Mouse (Mus musculus) midbrain, embryonic 13.5 days (tissue): ENCODE measurements around the gene Zfp446. TPM values are rescaled to one million over a fixed set of nuclear protein-coding genes. Genes with fewer than 3 reads are reported as not detected.
"Not testable (repeated sequence)": the region's sequence is repeated elsewhere in the genome, so short reads cannot be mapped to it uniquely, and the experiment has no call there.

Experiments used
- ATAC-seq: fragments of 200-750 bp; cut with Nextera tagmentation; 2 replicates; pipeline ENCODE4 v1.8.0; 2017; ENCODE audit warnings: mild to moderate bottlenecking, moderate TSS enrichment, moderate library complexity
- H3K27ac ChIP-seq: fragments of 300-500 bp; sonication (generic); 2 replicates; pipeline ENCODE4 v1.5.1; 2015; ENCODE audit warnings: inconsistent platforms, mild to moderate bottlenecking, moderate library complexity
- H3K27me3 ChIP-seq: fragments of 300-500 bp; sonication (generic); 2 replicates; pipeline ENCODE4 v1.6.1; 2015; ENCODE audit warnings: mild to moderate bottlenecking, inconsistent platforms
- H3K36me3 ChIP-seq: fragments of 300-500 bp; sonication (generic); 2 replicates; pipeline ENCODE4 v1.6.1; 2015; ENCODE audit warnings: mild to moderate bottlenecking, inconsistent platforms
- H3K4me1 ChIP-seq: fragments of 300-500 bp; sonication (generic); replicated peaks from 2 replicates; pipeline ENCODE4 v1.6.1; 2015; ENCODE audit warnings: inconsistent platforms
- H3K4me2 ChIP-seq: fragments of 300-500 bp; sonication (generic); replicated peaks from 2 replicates; pipeline ENCODE4 v1.6.1; 2015; ENCODE audit warnings: moderate library complexity, mild to moderate bottlenecking, inconsistent platforms
- H3K4me3 ChIP-seq: fragments of 300-500 bp; sonication (generic); replicated peaks from 2 replicates; pipeline ENCODE4 v1.5.1; 2015; ENCODE audit warnings: mild to moderate bottlenecking, inconsistent platforms
- H3K9ac ChIP-seq: fragments of 300-500 bp; sonication (generic); replicated peaks from 2 replicates; pipeline ENCODE4 v1.6.1; 2015; ENCODE audit warnings: mild to moderate bottlenecking, inconsistent platforms
- H3K9me3 ChIP-seq: fragments of 300-500 bp; sonication (generic); 2 replicates; pipeline ENCODE4 v1.6.1; 2016; ENCODE audit warnings: mild to moderate bottlenecking, inconsistent platforms
- WGBS: fragments of 180-500 bp; shearing (Covaris S2); methylation state at CpG from one replicate; pipeline ENCODE4 v1.1.7; 2015; 5-methylcytosine and 5-hydroxymethylcytosine counted together
- polyA plus RNA-seq: library from polyadenylated mRNA; unstranded; fragments of >200 nt; fragmentation: Nextera tagmentation; extraction: Ambion mirVana; gene quantifications from 2 replicates; pipeline ENCODE4 v1.2.1, GENCODE M21; 2015

Gene Zfp446
- 14.3 and 16.2 TPM in 2 replicates for polyA plus RNA-seq

DNA sequence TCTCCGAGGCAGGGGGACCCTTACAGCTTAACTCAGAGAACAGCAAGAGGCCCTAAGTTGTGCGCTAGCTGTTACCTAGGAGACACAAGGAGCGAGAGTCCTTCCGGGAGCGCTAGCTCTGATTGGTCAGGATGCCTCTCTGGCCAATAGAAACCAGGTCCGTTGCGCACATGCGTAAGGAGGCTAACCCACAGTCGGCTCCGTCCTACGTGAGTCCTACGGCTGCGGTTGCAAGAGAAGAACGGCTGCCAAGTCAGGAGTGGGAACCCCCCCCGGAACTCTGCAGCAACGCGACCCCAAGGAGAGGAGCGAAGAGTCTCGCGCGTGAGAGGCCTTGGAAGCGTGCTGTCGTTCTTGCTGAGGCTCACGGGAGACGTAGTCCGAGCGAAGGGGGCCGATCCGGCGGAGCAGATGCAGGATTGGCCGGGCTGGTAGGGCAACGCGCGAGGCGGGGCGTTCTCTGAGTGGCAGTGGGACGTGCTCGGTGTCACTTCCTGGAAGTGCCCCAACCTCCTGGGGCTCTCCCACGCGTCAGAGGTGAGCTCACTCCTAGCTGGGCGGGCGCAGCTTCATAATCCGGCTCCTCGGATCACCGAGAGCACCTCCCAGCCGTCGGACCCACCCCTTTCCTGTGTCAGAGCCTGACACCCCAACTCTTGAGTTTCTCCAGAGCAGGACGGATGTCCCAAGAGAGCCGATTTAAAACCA, at the start of gene Zfp446:
TSS of gene Zfp446 (plus strand) at position 167 of the 708 bp plus-strand sequence.
- H3K36me3 ChIP-seq, result peaks cover 25% of the 10 kb centered on the region
- peaks cover 17% of the 10 kb centered on the region for H3K4me1 ChIP-seq
- WGBS, result under 1% methylated on average over 49 of the region's 49 CpGs
- ATAC-seq, result peak; percentile 99
- no peaks in the 10 kb centered on the region for H3K9me3 ChIP-seq
- H3K4me3 ChIP-seq, result peak within 1 kb of the TSS; percentile 58
- H3K9ac ChIP-seq, result peak within 1 kb of the TSS; percentile 75
- peak within 1 kb of the TSS; percentile 93 for H3K27ac ChIP-seq
- H3K27me3 ChIP-seq, result no peaks in the 10 kb centered on the region
- H3K4me2 ChIP-seq, result peak within 1 kb of the TSS; percentile 72

DNA sequence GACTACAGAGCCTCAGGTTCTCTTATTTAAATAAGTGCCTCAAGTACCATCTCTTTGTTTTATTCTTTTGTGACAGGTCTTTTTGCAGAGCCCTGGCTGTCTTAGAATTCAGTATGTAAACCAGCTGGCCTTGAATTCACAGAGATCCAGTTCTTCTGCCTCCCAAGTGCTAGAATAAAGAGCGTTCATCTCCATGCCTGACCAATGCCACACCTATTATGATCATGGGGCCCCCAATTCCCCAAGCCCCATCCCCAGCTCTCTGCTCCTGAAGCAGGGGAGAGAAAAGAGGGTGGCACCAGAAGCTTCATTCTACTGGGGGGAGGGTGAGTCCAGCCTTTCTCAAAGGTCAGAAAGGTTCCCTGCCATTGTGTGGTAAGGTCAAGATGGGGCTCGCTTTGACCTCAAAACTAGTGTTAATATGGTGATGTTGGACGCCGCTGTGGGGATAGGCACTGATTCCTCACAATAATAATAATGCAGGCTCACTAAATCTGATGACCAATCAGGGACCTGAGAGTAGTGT, 44.0 kb upstream of the Zfp446 start:
- Histone ChIP-seq H3K9me3 (no peaks in the 10 kb centered on the region), H3K4me3 (no peak overlapping the region), H3K36me3 (peaks cover 4% of the 10 kb centered on the region), H3K9ac (0 out of 2 replicates have a peak overlapping the region, but pooled peaks have one; percentile 32), H3K27me3 (peaks cover under 1% of the 10 kb centered on the region; the same call in 1 of the 2 replicates), H3K4me2 (no peak overlapping the region), H3K4me1 (no peaks in the 10 kb centered on the region), H3K27ac (no peak overlapping the region)
- WGBS, result 52% methylated on average over 4 of the region's 4 CpGs
- ATAC-seq, result no peak

GRCm38 (mm10) chr7:12934808-12935207, 42.8 kb upstream of the Zfp446 start:
- Histone ChIP-seq H3K4me2 (no peak overlapping the region), H3K9me3 (no peaks in the 10 kb centered on the region), H3K27ac (no peak overlapping the region), H3K4me3 (no peak overlapping the region), H3K9ac (no peak overlapping the region), H3K36me3 (peaks cover 4% of the 10 kb centered on the region), H3K27me3 (no peaks in the 10 kb centered on the region), H3K4me1 (no peaks in the 10 kb centered on the region)
- WGBS, result 82% methylated on average over 3 of the region's 3 CpGs
- no peak for ATAC-seq

DNA sequence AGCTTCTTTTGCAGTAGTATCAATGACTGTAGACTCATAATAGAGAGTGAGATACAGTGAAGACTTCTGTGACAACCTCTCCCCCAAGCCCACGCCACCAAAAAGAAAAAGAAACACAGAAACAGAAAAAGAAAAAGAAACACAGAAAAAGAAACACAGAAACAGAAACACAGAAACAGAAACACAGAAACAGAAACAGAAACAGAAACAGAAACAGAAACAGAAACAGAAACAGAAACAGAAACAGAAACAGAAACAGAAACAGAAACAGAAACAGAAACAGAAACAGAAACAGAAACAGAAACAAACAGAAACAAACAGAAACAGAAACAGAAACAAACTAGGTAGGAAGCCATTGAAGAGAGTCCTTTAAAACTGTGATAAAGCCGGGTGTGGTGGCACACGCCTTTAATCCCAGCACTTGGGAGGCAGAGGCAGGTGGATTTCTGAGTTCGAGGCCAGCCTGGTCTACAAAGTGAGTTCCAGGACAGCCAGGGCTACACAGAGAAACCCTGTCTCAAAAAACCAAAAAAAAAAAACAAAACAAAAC, 40.3 kb upstream of the Zfp446 start:
- ATAC-seq, H3K4me2 ChIP-seq, H3K9me3 ChIP-seq, H3K4me3 ChIP-seq, H3K9ac ChIP-seq, H3K27ac ChIP-seq, H3K27me3 ChIP-seq, H3K36me3 ChIP-seq, H3K4me1 ChIP-seq: not testable (repeated sequence)
- 93% methylated on average over 4 of the region's 4 CpGs for WGBS

GRCm38 (mm10) chr7:12940599-12940998, 37.0 kb upstream of the Zfp446 start:
- Histone ChIP-seq H3K4me1 (no peaks in the 10 kb centered on the region), H3K4me3 (no peak overlapping the region), H3K9ac (no peak overlapping the region), H3K36me3 (no peaks in the 10 kb centered on the region), H3K27me3 (no peaks in the 10 kb centered on the region), H3K9me3 (no peaks in the 10 kb centered on the region), H3K4me2 (no peak overlapping the region), H3K27ac (no peak overlapping the region)
- no peak for ATAC-seq
- WGBS, result 86% methylated on average over 4 of the region's 4 CpGs

DNA sequence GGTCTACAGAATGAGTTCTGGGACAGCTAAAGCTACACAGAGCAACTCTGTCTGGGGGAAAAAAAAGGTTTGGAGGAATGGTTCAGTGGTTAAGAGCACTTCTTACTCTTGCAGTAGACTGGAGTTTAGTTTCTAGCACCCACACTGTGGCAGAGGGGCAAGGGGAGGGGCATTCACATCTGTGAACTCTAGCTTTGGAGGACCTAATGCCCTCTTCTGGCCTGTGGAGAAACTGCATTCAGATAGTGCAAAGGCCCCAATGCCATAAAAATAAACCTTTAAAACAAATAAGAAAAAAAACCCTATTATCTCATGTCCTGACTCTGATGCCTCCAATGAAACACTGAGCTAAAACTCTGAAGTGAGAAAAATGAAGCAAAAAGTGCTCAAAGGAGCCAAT, 34.2 kb upstream of the Zfp446 start:
- no peaks in the 10 kb centered on the region for H3K36me3 ChIP-seq
- no peak overlapping the region for H3K27ac ChIP-seq
- H3K9ac ChIP-seq, result no peak overlapping the region
- H3K4me2 ChIP-seq, result no peak overlapping the region
- H3K4me3 ChIP-seq, result no peak overlapping the region
- no peaks in the 10 kb centered on the region for H3K27me3 ChIP-seq
- no peak for ATAC-seq
- H3K4me1 ChIP-seq, result no peaks in the 10 kb centered on the region
- H3K9me3 ChIP-seq, result no peaks in the 10 kb centered on the region

- WGBS, result 11% methylated on average over 35 of the region's 35 CpGs
Observed at GRCm38 (mm10) chr7:12949032-12949871, 28.4 kb upstream of the Zfp446 start.

GRCm38 (mm10) chr7:12949872-12950229, 27.8 kb upstream of the Zfp446 start:
- Histone ChIP-seq H3K4me2 (peak overlapping the region; percentile 81), H3K4me1 (peaks cover 12% of the 10 kb centered on the region), H3K27ac (peak overlapping the region; percentile 87), H3K27me3 (no peaks in the 10 kb centered on the region), H3K9ac (peak overlapping the region; percentile 71), H3K9me3 (no peaks in the 10 kb centered on the region), H3K36me3 (no peaks in the 10 kb centered on the region), H3K4me3 (peak overlapping the region; percentile 48)
- WGBS, result 12% methylated on average over 16 of the region's 16 CpGs
- peak; percentile 21; the same call in 1 of the 2 replicates for ATAC-seq

More at GRCm38 (mm10) chr7:12949032-12949871, 28.4 kb upstream of the Zfp446 start:
- H3K27ac ChIP-seq, result peak overlapping the region; percentile 91
- peak overlapping the region; percentile 71 for H3K9ac ChIP-seq
- peak overlapping the region; percentile 81 for H3K4me2 ChIP-seq
- peak overlapping the region; percentile 48 for H3K4me3 ChIP-seq
- no peaks in the 10 kb centered on the region for H3K36me3 ChIP-seq
- H3K9me3 ChIP-seq, result no peaks in the 10 kb centered on the region
- H3K4me1 ChIP-seq, result peaks cover 12% of the 10 kb centered on the region
- peak; percentile 99 for ATAC-seq
- H3K27me3 ChIP-seq, result no peaks in the 10 kb centered on the region

DNA sequence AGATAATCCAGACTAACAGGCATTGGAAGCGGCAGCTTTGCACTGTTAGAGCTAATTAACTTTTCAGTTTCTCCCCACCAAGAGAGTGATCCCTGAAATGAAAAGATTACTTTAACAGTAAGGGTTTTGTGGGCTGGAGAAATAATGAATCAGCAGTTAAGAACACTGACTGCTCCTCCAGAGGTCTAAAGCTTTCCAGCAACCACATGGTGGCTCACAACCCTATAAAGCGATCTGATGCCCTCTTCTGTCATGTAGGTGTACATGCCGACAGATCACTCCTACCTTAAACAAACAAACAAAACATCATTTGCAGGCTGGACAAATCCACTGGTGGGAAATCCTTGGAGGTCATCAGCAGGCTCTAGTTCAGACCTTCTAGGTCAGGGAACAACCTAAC, 22.8 kb upstream of the Zfp446 start:
- no peak for ATAC-seq

DNA sequence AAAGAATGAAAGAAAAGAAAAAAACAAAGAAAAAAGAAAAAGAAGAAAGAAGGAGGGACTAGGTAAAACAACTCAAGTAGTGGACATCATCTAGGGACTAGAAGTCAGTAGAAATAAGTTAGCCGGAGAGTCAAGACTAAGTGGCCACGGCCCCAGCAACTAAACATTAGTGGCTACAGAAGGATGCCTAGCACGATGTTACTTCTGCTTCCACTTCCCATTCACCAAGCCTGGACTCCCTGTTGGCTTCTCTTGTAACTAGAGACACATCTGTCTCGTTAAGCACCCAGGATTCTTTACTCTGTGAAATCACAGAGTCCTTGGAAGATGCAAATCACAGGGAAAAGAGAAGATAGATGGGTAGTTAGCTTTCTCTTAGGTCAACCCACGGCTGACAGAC, 20.1 kb upstream of the Zfp446 start:
- Histone ChIP-seq H3K27ac (no peak overlapping the region), H3K27me3 (no peaks in the 10 kb centered on the region), H3K9ac (no peak overlapping the region), H3K9me3 (no peaks in the 10 kb centered on the region), H3K36me3 (no peaks in the 10 kb centered on the region), H3K4me3 (no peak overlapping the region), H3K4me1 (peaks cover 3% of the 10 kb centered on the region; the same call in 1 of the 2 replicates), H3K4me2 (no peak overlapping the region)
- ATAC-seq, result no peak
- 78% methylated on average over 5 of the region's 5 CpGs for WGBS

More for the DNA sequence above, 22.8 kb upstream of the Zfp446 start:
- H3K4me1 ChIP-seq, result peaks cover 5% of the 10 kb centered on the region
- H3K36me3 ChIP-seq, result no peaks in the 10 kb centered on the region
- H3K4me3 ChIP-seq, result no peak overlapping the region
- no peaks in the 10 kb centered on the region for H3K9me3 ChIP-seq
- H3K4me2 ChIP-seq, result no peak overlapping the region
- H3K27me3 ChIP-seq, result no peaks in the 10 kb centered on the region
- H3K27ac ChIP-seq, result no peak overlapping the region
- no peak overlapping the region for H3K9ac ChIP-seq
- 74% methylated on average over 3 of the region's 3 CpGs for WGBS

DNA sequence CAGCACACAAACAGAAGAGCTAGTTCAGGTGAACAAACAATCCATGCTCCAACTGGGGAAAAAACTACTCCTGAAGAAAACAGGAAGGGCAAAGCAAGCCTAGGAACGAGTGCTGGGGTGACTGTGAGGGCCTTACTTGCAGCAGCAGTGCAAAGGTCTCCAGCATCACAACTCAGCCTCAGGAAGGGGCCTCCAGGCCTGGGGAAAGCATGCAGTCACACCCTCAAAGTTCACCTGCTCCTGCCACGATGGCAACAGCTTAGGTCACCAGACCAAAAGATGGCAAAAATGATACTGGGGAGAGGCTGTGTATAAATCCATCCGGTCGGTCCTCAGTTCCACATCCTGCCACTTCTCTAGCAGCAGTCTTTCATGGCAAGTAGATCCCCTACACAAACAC, 18.7 kb upstream of the Zfp446 start:
- no peak for ATAC-seq
- Histone ChIP-seq H3K27ac (no peak overlapping the region), H3K27me3 (no peaks in the 10 kb centered on the region), H3K4me2 (no peak overlapping the region), H3K4me3 (no peak overlapping the region), H3K9ac (no peak overlapping the region), H3K9me3 (no peaks in the 10 kb centered on the region), H3K4me1 (peaks cover 3% of the 10 kb centered on the region; the same call in 1 of the 2 replicates), H3K36me3 (no peaks in the 10 kb centered on the region)
- 83% methylated on average over 4 of the region's 4 CpGs for WGBS

- H3K27me3 ChIP-seq, result no peaks in the 10 kb centered on the region
- no peaks in the 10 kb centered on the region for H3K36me3 ChIP-seq
- H3K4me3 ChIP-seq, result no peak overlapping the region
- H3K9ac ChIP-seq, result no peak overlapping the region
- ATAC-seq, result no peak
- no peaks in the 10 kb centered on the region for H3K9me3 ChIP-seq
- peaks cover 6% of the 10 kb centered on the region for H3K4me1 ChIP-seq
- no peak overlapping the region for H3K27ac ChIP-seq
- 13% methylated on average over 4 of the region's 4 CpGs for WGBS
- H3K4me2 ChIP-seq, result no peak overlapping the region
Observed at GRCm38 (mm10) chr7:12959718-12960117, 17.9 kb upstream of the Zfp446 start.
